Mouse (Mus musculus) olfactory bulb, adult 2 months (tissue): ENCODE results near the gene Optc. TPM values are rescaled to one million over a fixed set of nuclear protein-coding genes. Genes with fewer than 3 reads are reported as not detected.

Source experiments
- H3K27ac ChIP-seq: fragments of 200-500 bp; 2 replicates; pipeline ENCODE4 v1.5.1; 2012; ENCODE audit warnings: low read depth, low read length; ENCODE audit not compliant: insufficient read depth
- H3K4me1 ChIP-seq: fragments of 200-500 bp; 2 replicates; pipeline ENCODE4 v1.6.1; 2012; ENCODE audit warnings: low read length; ENCODE audit not compliant: control insufficient read depth, insufficient read depth
- H3K4me3 ChIP-seq: fragments of 200-500 bp; 2 replicates; pipeline ENCODE4 v1.5.1; 2012; ENCODE audit warnings: mild to moderate bottlenecking, low read depth, low read length, moderate library complexity; ENCODE audit not compliant: insufficient read depth
- CTCF ChIP-seq: fragments of 200-500 bp; IDR thresholded peaks from 2 replicates; pipeline ENCODE4 v1.5.1; 2012; ENCODE audit warnings: low read depth, mild to moderate bottlenecking, low read length, moderate library complexity; ENCODE audit not compliant: insufficient read depth
- POLR2A ChIP-seq: fragments of 200-500 bp; IDR thresholded peaks from 2 replicates; pipeline ENCODE4 v1.6.1; 2012; ENCODE audit warnings: mild to moderate bottlenecking, low read depth, low read length, moderate library complexity; ENCODE audit not compliant: insufficient read depth
- WGBS: fragments of 180-500 bp; shearing (Covaris S2); methylation state at CpG from one replicate; pipeline ENCODE4 v1.1.7; 2018; 5-methylcytosine and 5-hydroxymethylcytosine counted together
- polyA plus RNA-seq: library from polyadenylated mRNA; stranded (reverse); fragments of >200 nt; gene quantifications from 2 replicates; pipeline ENCODE4 v1.2.4, GENCODE M21; 2012; ENCODE audit warnings: low replicate concordance; ENCODE audit not compliant: missing spikeins, insufficient read depth, insufficient read length

Optc gene
- polyA plus RNA-seq, 1 experiment: not detected

DNA sequence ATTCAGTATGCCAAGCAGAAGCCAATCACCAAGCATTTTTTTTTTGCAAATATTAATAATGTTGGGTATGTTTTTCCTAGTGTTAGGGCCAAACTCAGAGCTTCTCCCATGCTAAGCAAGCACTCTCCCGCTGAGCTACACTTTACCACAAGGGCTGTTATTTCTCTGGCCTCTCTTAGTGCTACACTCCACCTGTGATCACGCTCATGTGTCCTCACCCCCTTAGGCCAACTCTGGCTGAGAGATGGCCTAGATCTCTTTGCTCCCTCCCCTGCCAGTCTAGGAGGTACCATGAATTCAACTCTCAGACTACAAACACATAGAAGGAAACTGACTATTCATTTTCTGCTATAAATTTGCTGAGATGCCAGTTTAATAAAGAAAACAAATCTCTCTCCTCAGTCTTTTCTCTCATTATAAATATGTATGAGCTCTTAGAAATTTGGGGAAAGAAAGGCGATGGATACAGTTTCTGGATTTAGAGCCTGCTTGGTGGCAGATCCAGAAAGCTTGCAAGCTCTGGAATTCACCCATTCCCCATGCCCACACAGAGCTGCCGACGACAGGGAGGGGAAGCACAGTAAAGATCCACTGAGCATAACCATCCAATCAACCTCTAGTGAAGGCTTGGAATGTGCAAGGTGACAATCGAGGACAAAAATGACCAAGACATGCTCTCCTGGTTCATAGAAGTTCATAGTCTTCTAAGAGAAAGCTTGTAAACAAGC is 34.5 kb downstream of the Optc start:
- TF ChIP-seq CTCF: no peak
- TF ChIP-seq POLR2A: no peak
- Histone ChIP-seq H3K4me1 (peaks cover 6% of the 10 kb centered on the region), H3K4me3 (no peak overlapping the region), H3K27ac (no peak overlapping the region)
- WGBS: 70% methylated on average over 6 of the region's 6 CpGs

DNA sequence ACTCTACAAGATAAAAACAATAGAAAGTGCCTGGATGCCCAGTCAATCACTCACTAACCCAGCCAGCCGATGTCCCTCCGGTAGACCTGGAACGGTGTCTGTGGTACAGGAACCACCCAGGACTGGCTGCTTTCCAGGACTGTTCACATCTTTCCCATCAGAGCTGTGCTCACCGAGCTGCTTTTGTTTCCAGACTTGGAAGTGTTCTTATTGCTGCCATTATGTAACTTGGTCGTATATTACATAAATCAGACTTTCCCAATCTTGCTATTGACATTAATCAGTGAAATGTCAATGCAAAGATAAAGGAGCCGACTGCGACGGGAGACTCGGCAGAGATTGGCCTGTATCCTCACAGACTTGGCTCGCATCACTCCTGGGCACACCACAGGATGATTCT is 36.6 kb downstream of the Optc start:
- H3K27ac ChIP-seq: no peak overlapping the region

DNA sequence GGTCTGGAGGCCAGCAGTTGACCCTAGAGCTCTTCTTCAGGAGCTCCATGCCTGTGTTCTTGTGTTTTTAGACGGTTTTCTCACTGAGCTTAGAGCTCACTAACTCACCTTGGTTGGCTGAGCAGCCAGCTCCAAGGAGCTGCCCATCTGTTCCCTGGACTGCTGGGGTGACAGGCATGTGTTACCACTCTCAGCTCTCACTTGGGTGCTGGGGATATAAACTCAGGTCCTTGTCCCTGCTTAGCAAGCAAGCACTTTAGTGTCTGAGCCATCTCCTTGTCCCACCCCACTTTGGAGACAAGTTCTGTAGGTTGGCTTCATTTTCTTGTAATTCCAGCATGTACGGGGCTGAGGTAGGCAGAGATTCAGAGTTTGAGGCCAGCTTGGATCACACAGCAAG is 38.6 kb downstream of the Optc start:
- no peak overlapping the region for H3K27ac ChIP-seq
- 86% methylated on average over 2 of the region's 2 CpGs for WGBS
- no peak overlapping the region for H3K4me3 ChIP-seq
- peaks cover 1% of the 10 kb centered on the region; the same call in 1 of the 2 replicates for H3K4me1 ChIP-seq
- TF ChIP-seq CTCF (no peak), POLR2A (no peak)

More for the DNA sequence above, 36.6 kb downstream of the Optc start:
- WGBS: 69% methylated on average over 10 of the region's 10 CpGs
- no peak for TF ChIP-seq CTCF
- TF ChIP-seq POLR2A: no peak
- Histone ChIP-seq H3K4me3 (no peak overlapping the region), H3K4me1 (peaks cover 6% of the 10 kb centered on the region)

DNA sequence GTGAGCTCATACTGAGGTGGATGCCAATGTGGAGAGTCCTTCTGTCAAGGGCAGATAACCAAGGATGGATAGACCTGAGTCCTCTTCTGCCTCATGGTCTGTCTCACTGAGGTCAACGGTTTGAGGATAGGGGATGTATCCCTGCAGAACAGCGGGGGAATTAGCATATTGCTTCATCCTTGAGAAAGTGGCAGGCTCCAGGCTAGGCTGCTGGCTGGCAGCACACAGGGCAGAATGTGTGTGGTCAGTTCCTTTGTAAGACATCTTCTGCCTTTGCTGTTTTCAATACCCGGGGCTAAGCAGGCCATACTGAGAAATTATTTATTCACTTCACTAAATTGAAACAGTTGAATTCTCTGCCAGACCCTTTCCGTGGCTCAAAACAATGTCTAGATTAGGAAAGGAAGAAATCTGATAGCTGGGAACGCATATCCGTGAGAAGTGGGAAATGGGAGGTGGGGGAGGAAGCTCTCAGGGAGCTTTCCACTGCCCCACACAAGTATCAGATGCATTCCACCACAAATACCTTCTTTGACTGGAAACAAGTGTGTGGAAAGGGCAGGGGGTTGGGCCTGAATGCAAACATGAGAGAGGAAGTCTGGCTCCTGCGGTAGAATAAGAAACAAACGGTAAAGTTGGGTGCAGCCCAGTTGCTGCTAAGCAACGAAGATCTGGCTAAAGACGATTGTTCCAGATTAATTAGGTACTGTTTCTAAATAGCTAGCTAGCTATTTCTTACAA is 44.4 kb downstream of the Optc start:
- WGBS: 17% methylated on average over 10 of the region's 10 CpGs
- Histone ChIP-seq H3K4me3 (no peak overlapping the region), H3K27ac (peak overlapping the region; percentile 26; the same call in 1 of the 2 replicates), H3K4me1 (peaks cover 20% of the 10 kb centered on the region)
- TF ChIP-seq POLR2A (no peak), CTCF (no peak)

DNA sequence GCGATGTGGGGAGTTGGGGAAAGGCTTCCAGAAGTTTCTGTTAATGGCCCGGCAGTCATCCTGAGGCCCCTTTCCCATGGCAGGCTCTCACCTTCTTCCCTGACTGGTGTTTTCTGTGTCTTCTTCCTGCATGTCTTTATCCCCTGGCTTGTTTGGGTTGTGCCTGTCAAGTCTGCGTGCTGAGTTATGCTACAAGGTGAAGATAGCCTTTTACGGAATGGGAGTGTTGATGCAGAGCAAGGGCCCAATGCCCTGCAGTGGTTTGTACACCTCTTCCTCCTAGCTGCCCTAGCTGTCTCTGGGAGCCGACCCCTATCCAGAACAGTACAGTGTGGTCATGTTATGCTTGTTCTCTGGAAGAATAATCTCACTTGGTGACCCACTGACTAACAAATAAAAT is 46.8 kb downstream of the Optc start:
- 76% methylated on average over 5 of the region's 5 CpGs for WGBS
- Histone ChIP-seq H3K27ac (no peak overlapping the region), H3K4me1 (peaks cover 34% of the 10 kb centered on the region), H3K4me3 (no peak overlapping the region)
- TF ChIP-seq POLR2A (no peak), CTCF (no peak)

DNA sequence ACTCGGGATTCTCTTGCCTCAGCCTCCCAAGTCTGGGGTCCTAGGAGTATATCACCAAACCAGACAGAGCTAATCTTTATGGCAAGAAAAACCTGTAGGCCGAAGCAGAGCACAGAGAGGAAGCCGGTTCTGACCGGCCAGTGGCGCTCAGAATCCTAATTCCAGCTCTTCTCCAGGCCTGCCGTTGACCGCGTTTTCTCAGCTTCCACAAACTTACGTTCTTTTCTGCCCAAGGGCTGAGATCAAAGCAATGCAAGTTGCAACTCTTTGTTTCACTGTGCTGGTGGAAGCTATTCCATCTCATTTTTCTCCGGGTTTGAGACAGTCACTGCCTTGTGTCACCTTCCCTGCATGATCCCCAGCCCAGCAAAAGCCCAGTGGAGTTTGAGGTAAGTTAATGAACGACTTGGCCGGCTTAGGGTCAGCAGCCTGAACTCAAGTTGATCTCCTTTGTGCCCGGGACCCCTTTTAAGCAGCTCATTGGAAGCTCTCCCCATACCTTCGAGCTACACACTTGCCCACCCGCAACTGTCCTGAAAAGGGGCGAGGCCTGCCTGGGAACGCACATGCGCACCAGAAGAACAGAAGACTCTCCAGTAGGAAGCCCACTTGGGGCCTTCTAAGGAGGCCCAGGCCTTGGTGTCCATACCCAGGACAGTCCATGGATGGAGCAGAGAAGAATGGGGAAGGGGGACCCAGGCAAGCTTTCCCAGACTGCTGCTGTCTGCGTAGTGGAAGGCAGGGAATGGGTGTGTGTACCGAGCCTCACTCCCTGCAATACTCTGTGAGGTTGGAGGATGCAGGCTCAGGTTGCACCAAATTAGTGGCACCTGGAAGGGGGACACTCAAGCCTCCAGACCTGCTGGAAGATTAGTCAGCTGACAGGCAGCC is 47.7 kb downstream of the Optc start:
- Histone ChIP-seq H3K27ac (no peak overlapping the region), H3K4me1 (peaks cover 41% of the 10 kb centered on the region), H3K4me3 (no peak overlapping the region)
- WGBS: 93% methylated on average over 20 of the region's 20 CpGs
- TF ChIP-seq CTCF: no peak
- TF ChIP-seq POLR2A: no peak

DNA sequence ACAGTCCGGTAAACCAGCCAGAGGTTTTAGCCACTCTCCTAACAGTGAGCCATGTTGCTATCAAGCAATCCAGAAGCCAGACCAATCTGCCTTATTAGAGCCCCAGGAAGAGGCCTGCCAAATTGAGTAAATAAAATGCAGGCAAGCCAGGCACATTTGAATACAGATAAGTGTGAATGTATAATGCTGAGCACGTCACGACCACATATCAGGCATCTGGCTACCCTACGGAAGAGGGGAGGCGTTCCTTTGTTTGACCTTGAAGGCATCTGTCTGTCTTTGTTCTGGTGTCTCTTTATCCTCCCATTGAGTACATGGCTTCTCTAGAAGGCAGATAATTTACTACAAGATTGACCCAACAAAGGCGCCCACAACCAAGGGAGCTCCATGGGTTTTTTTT is 48.5 kb downstream of the Optc start:
- 86% methylated on average over 6 of the region's 6 CpGs for WGBS
- Histone ChIP-seq H3K4me3 (no peak overlapping the region), H3K27ac (no peak overlapping the region), H3K4me1 (peaks cover 48% of the 10 kb centered on the region)
- TF ChIP-seq CTCF (no peak), POLR2A (no peak)

DNA sequence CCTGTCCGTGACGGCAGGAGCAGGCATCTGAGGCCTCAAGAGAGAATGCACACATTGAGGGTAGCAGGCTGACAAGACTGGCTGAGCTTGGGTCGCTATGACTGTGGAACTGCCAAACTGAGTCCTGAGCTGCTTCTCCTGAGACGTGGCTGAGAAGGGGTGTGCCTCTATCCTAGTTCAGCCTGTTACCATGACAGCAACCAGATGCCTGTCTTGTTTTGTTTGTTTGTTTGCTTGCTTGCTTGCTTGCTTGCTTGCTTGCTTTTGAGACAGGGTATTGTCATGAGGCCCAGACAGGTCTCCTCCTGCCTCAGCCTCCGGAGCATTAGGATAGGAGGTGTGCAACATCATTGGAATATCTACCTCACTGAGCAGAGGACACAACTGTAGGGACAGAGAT is 50.0 kb downstream of the Optc start:
- TF ChIP-seq POLR2A (no peak), CTCF (no peak)
- H3K4me3 ChIP-seq: no peak overlapping the region
- peaks cover 43% of the 10 kb centered on the region for H3K4me1 ChIP-seq
- WGBS: 76% methylated on average over 5 of the region's 5 CpGs
- H3K27ac ChIP-seq: no peak overlapping the region

DNA sequence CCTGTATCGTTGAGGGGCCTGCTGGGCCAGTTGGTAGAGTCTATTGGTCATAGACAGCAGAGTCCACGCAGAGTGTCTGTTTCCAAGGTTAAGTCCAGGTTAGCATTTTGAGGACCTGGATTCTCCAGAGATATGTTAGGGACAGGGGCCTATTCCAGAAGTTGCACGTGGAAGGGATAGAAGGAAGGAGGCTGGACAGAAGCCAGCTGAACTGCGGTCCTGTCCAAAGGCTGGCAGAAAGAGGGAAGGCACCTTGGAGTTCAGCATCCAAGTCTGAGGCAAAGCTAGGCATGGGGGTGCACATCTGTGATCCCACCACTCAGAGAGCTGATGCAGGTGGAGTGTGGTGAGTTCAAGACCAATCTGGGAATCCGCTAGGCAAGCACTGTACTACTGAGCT is 50.6 kb downstream of the Optc start:
- WGBS: 80% methylated on average over 5 of the region's 5 CpGs
- no peak for TF ChIP-seq POLR2A
- TF ChIP-seq CTCF: no peak
- Histone ChIP-seq H3K4me3 (no peak overlapping the region), H3K27ac (no peak overlapping the region), H3K4me1 (peaks cover 43% of the 10 kb centered on the region)
